Mouse (Mus musculus): ENCODE measurements around the gene Rab7b.

Gene Rab7b

GRCm38 (mm10) chr1:131688475-131688874 lies at the start of gene Rab7b:
TSS of gene Rab7b (plus strand) at chr1:131688695.
- no peak for DNase-seq

GRCm38 (mm10) chr1:131640062-131640461 lies 48.4 kb upstream of the Rab7b start:
- DNase-seq, result no peak

GRCm38 (mm10) chr1:131641565-131641964 lies 46.9 kb upstream of the Rab7b start:
- DNase-seq, result no peak

- DNase-seq, result no peak
These were observed 46.2 kb upstream of the Rab7b start for GRCm38 (mm10) chr1:131642251-131642650.

- DNase-seq, result no peak
These were observed 35.6 kb upstream of the Rab7b start for GRCm38 (mm10) chr1:131652670-131653443.

GRCm38 (mm10) chr1:131655601-131656000 lies 32.9 kb upstream of the Rab7b start:
- no peak for DNase-seq

- peak; percentile 84 for DNase-seq
These were observed 30.5 kb upstream of the Rab7b start for GRCm38 (mm10) chr1:131657945-131658354.

- DNase-seq, result no peak
These were observed 28.9 kb upstream of the Rab7b start for GRCm38 (mm10) chr1:131659512-131660085.

- no peak for DNase-seq
These were observed 28.2 kb upstream of the Rab7b start for GRCm38 (mm10) chr1:131660266-131660665.

GRCm38 (mm10) chr1:131660716-131661472 lies 27.6 kb upstream of the Rab7b start:
- no peak for DNase-seq

GRCm38 (mm10) chr1:131661749-131662148 lies 26.7 kb upstream of the Rab7b start:
- DNase-seq, result no peak

GRCm38 (mm10) chr1:131663286-131663995 lies 25.1 kb upstream of the Rab7b start:
- DNase-seq, result no peak

- DNase-seq, result no peak
These were observed 24.4 kb upstream of the Rab7b start for GRCm38 (mm10) chr1:131664136-131664535.

GRCm38 (mm10) chr1:131665886-131666285 lies 22.6 kb upstream of the Rab7b start:
- no peak for DNase-seq

- DNase-seq, result no peak
These were observed 17.4 kb upstream of the Rab7b start for GRCm38 (mm10) chr1:131671113-131671512.

GRCm38 (mm10) chr1:131672361-131672760 lies 16.1 kb upstream of the Rab7b start:
- no peak for DNase-seq

GRCm38 (mm10) chr1:131679644-131680043 lies 8.9 kb upstream of the Rab7b start:
- DNase-seq, result no peak

- DNase-seq, result no peak
These were observed 756 bp upstream of the Rab7b start for GRCm38 (mm10) chr1:131687739-131688138.

- DNase-seq, result no peak
These were observed 521 bp downstream of the Rab7b start for GRCm38 (mm10) chr1:131689016-131689415.

- DNase-seq, result no peak
These were observed 1.4 kb downstream of the Rab7b start for GRCm38 (mm10) chr1:131689899-131690298.

- DNase-seq, result peak; percentile 8
These were observed 1.9 kb downstream of the Rab7b start for GRCm38 (mm10) chr1:131690435-131690834.

GRCm38 (mm10) chr1:131691356-131691755 lies 2.9 kb downstream of the Rab7b start:
- DNase-seq, result no peak

- no peak for DNase-seq
These were observed 6.8 kb downstream of the Rab7b start for GRCm38 (mm10) chr1:131695308-131695707.
